Mouse (Mus musculus) heart, adult 2 months (tissue): ENCODE data around the gene Pla2r1.

Experiments
- CTCF ChIP-seq: fragments of 200-600 bp; IDR thresholded peaks from 2 replicates; pipeline ENCODE4 v1.8.1; 2022; ENCODE audit warnings: antibody characterized with exemption, mild to moderate bottlenecking, moderate library complexity
- EP300 ChIP-seq: fragments of 200-500 bp; IDR thresholded peaks from 2 replicates; pipeline ENCODE4 v1.6.1; 2011; ENCODE audit warnings: low read depth, low read length, control low read depth; ENCODE audit not compliant: insufficient read depth
- POLR2A ChIP-seq: fragments of 200-500 bp; IDR thresholded peaks from 2 replicates; pipeline ENCODE4 v1.6.1; 2011; ENCODE audit warnings: mild to moderate bottlenecking, low read depth, low read length, control low read depth; ENCODE audit not compliant: insufficient read depth

DNA sequence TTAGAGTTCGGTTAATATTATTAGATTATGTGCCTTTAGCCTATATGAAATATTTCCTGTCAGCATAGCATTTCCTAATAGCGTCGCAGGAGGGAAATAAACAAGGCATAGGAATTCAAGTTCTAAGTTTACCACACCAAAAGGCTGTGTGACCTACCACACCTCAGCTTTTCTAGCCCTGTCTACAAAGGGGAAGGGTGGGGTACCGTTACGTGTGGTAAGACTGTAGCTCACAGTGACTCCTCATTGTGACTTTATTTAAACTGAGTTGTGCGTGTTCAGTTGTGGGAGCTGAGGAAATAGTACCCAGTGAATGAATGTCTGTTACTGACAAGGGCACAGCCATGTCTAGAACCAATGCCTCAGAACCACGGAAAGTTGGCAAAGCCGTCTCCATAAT lies 178.0 kb downstream of the Pla2r1 start:
- no peak for TF ChIP-seq EP300
- no peak for TF ChIP-seq POLR2A
- TF ChIP-seq CTCF, result no peak
